Mouse (Mus musculus): ENCODE measurements around the gene Tmem270. TPM values are rescaled to one million over a fixed set of nuclear protein-coding genes. Genes with fewer than 3 reads are reported as not detected.
A peak's percentile ranks its signal among the peaks of the same experiment; 100 is the strongest.

Tmem270 gene
- polyA plus RNA-seq, 1 experiment from 2014 or later: not detected

GRCm38 (mm10) chr5:134918071-134918832, 11.7 kb upstream of the Tmem270 start:
- WGBS: 52% methylated on average over 16 of the region's 16 CpGs
- Histone ChIP-seq H3K9me3 (ENCODE audit: control insufficient read depth, low read length) (no peaks in the 10 kb centered on the region), H3K4me2 (ENCODE audit: low read length) (no peak overlapping the region), H3K9ac (replicated peaks; ENCODE audit: low read length) (no peak overlapping the region), H3K27ac (replicated peaks; ENCODE audit: low read depth, low read length) (no peak overlapping the region), H3K4me3 (replicated peaks; ENCODE audit: low read depth, low read length) (no peak overlapping the region), H3K36me3 (ENCODE audit: control insufficient read depth, insufficient read depth, low read length) (no peaks in the 10 kb centered on the region), H3K4me1 (ENCODE audit: control insufficient read depth, insufficient read depth, low read length) (no peaks in the 10 kb centered on the region), H3K27me3 (ENCODE audit: control insufficient read depth, insufficient read depth, low read length) (no peaks in the 10 kb centered on the region)
- ATAC-seq (ENCODE audit: low FRiP score, low TSS enrichment) (no peak), DNase-seq (peak; percentile 39)

GRCm38 (mm10) chr5:134915311-134915710, 8.8 kb upstream of the Tmem270 start, which contains the start of gene Cldn13:
Gene Cldn13, minus strand, starts transcription at chr5:134915526.
- DNase-seq (no peak), ATAC-seq (ENCODE audit: low FRiP score, low TSS enrichment) (no peak)
- no peaks in the 10 kb centered on the region for H3K4me1 ChIP-seq (ENCODE audit: control insufficient read depth, insufficient read depth, low read length)
- no peak within 1 kb of the TSS for H3K4me2 ChIP-seq (ENCODE audit: low read length)
- no peak within 1 kb of the TSS for H3K9ac ChIP-seq (replicated peaks; ENCODE audit: low read length)
- 86% methylated on average over 8 of the region's 8 CpGs for WGBS
- H3K27ac ChIP-seq (replicated peaks; ENCODE audit: low read depth, low read length): no peak within 1 kb of the TSS
- no peaks in the 10 kb centered on the region for H3K27me3 ChIP-seq (ENCODE audit: control insufficient read depth, insufficient read depth, low read length)
- no peak within 1 kb of the TSS for H3K4me3 ChIP-seq (replicated peaks; ENCODE audit: low read depth, low read length)
- H3K36me3 ChIP-seq (ENCODE audit: control insufficient read depth, insufficient read depth, low read length): no peaks in the 10 kb centered on the region
- no peaks in the 10 kb centered on the region for H3K9me3 ChIP-seq (ENCODE audit: control insufficient read depth, low read length)

- no peaks in the 10 kb centered on the region for H3K36me3 ChIP-seq (ENCODE audit: control insufficient read depth, insufficient read depth, low read length)
- no peak overlapping the region for H3K9ac ChIP-seq (replicated peaks; ENCODE audit: low read length)
- H3K4me1 ChIP-seq (ENCODE audit: control insufficient read depth, insufficient read depth, low read length): no peaks in the 10 kb centered on the region
- DNase-seq: no peak
- no peak overlapping the region for H3K4me3 ChIP-seq (replicated peaks; ENCODE audit: low read depth, low read length)
- no peaks in the 10 kb centered on the region for H3K27me3 ChIP-seq (ENCODE audit: control insufficient read depth, insufficient read depth, low read length)
- no peaks in the 10 kb centered on the region for H3K9me3 ChIP-seq (ENCODE audit: control insufficient read depth, low read length)
- ATAC-seq (ENCODE audit: low FRiP score, low TSS enrichment): no peak
- H3K4me2 ChIP-seq (ENCODE audit: low read length): no peak overlapping the region
- H3K27ac ChIP-seq (replicated peaks; ENCODE audit: low read depth, low read length): no peak overlapping the region
- WGBS: 89% methylated on average over 8 of the region's 8 CpGs
Measured at GRCm38 (mm10) chr5:134914510-134914909, 8.0 kb upstream of the Tmem270 start.

GRCm38 (mm10) chr5:134913753-134914152, 7.2 kb upstream of the Tmem270 start:
- no peak overlapping the region for H3K27ac ChIP-seq (replicated peaks; ENCODE audit: low read depth, low read length)
- H3K4me1 ChIP-seq (ENCODE audit: control insufficient read depth, insufficient read depth, low read length): no peaks in the 10 kb centered on the region
- H3K4me2 ChIP-seq (ENCODE audit: low read length): no peak overlapping the region
- no peak overlapping the region for H3K4me3 ChIP-seq (replicated peaks; ENCODE audit: low read depth, low read length)
- no peaks in the 10 kb centered on the region for H3K36me3 ChIP-seq (ENCODE audit: control insufficient read depth, insufficient read depth, low read length)
- no peaks in the 10 kb centered on the region for H3K27me3 ChIP-seq (ENCODE audit: control insufficient read depth, insufficient read depth, low read length)
- no peak overlapping the region for H3K9ac ChIP-seq (replicated peaks; ENCODE audit: low read length)
- DNase-seq (no peak), ATAC-seq (ENCODE audit: low FRiP score, low TSS enrichment) (no peak)
- H3K9me3 ChIP-seq (ENCODE audit: control insufficient read depth, low read length): no peaks in the 10 kb centered on the region
- 87% methylated on average over 4 of the region's 4 CpGs for WGBS

GRCm38 (mm10) chr5:134913352-134913751, 6.8 kb upstream of the Tmem270 start:
- ATAC-seq (ENCODE audit: low FRiP score, low TSS enrichment) (no peak), DNase-seq (no peak)
- Histone ChIP-seq H3K9me3 (ENCODE audit: control insufficient read depth, low read length) (no peaks in the 10 kb centered on the region), H3K4me1 (ENCODE audit: control insufficient read depth, insufficient read depth, low read length) (no peaks in the 10 kb centered on the region), H3K4me3 (replicated peaks; ENCODE audit: low read depth, low read length) (no peak overlapping the region), H3K27me3 (ENCODE audit: control insufficient read depth, insufficient read depth, low read length) (no peaks in the 10 kb centered on the region), H3K27ac (replicated peaks; ENCODE audit: low read depth, low read length) (no peak overlapping the region), H3K36me3 (ENCODE audit: control insufficient read depth, insufficient read depth, low read length) (no peaks in the 10 kb centered on the region), H3K4me2 (ENCODE audit: low read length) (no peak overlapping the region), H3K9ac (replicated peaks; ENCODE audit: low read length) (no peak overlapping the region)
- WGBS: 69% methylated on average over 3 of the region's 3 CpGs

- WGBS: 89% methylated on average over 2 of the region's 2 CpGs
- H3K4me3 ChIP-seq (replicated peaks; ENCODE audit: low read depth, low read length): no peak overlapping the region
- no peak overlapping the region for H3K4me2 ChIP-seq (ENCODE audit: low read length)
- no peak overlapping the region for H3K27ac ChIP-seq (replicated peaks; ENCODE audit: low read depth, low read length)
- H3K36me3 ChIP-seq (ENCODE audit: control insufficient read depth, insufficient read depth, low read length): no peaks in the 10 kb centered on the region
- no peaks in the 10 kb centered on the region for H3K27me3 ChIP-seq (ENCODE audit: control insufficient read depth, insufficient read depth, low read length)
- DNase-seq (no peak), ATAC-seq (ENCODE audit: low FRiP score, low TSS enrichment) (no peak)
- H3K4me1 ChIP-seq (ENCODE audit: control insufficient read depth, insufficient read depth, low read length): no peaks in the 10 kb centered on the region
- H3K9me3 ChIP-seq (ENCODE audit: control insufficient read depth, low read length): no peaks in the 10 kb centered on the region
- H3K9ac ChIP-seq (replicated peaks; ENCODE audit: low read length): no peak overlapping the region
Measured at GRCm38 (mm10) chr5:134911901-134912300, 5.4 kb upstream of the Tmem270 start.

- Histone ChIP-seq H3K9ac (replicated peaks; ENCODE audit: low read length) (no peak overlapping the region), H3K36me3 (ENCODE audit: control insufficient read depth, insufficient read depth, low read length) (no peaks in the 10 kb centered on the region), H3K27me3 (ENCODE audit: control insufficient read depth, insufficient read depth, low read length) (no peaks in the 10 kb centered on the region), H3K4me1 (ENCODE audit: control insufficient read depth, insufficient read depth, low read length) (no peaks in the 10 kb centered on the region), H3K4me3 (replicated peaks; ENCODE audit: low read depth, low read length) (no peak overlapping the region), H3K9me3 (ENCODE audit: control insufficient read depth, low read length) (no peaks in the 10 kb centered on the region), H3K4me2 (ENCODE audit: low read length) (no peak overlapping the region), H3K27ac (replicated peaks; ENCODE audit: low read depth, low read length) (no peak overlapping the region)
- 1% methylated on average over 13 of the region's 13 CpGs for WGBS
- DNase-seq: peak; percentile 89
- ATAC-seq (ENCODE audit: low FRiP score, low TSS enrichment): no peak
Measured at GRCm38 (mm10) chr5:134907135-134907534, 602 bp upstream of the Tmem270 start.

GRCm38 (mm10) chr5:134901644-134902027, 4.9 kb downstream of the Tmem270 start:
- no peaks in the 10 kb centered on the region for H3K9me3 ChIP-seq (ENCODE audit: control insufficient read depth, low read length)
- no peak for ATAC-seq (ENCODE audit: low FRiP score, low TSS enrichment)
- H3K9ac ChIP-seq (replicated peaks; ENCODE audit: low read length): no peak overlapping the region
- H3K4me3 ChIP-seq (replicated peaks; ENCODE audit: low read depth, low read length): no peak overlapping the region
- no peaks in the 10 kb centered on the region for H3K27me3 ChIP-seq (ENCODE audit: control insufficient read depth, insufficient read depth, low read length)
- H3K27ac ChIP-seq (replicated peaks; ENCODE audit: low read depth, low read length): no peak overlapping the region
- DNase-seq: no peak
- H3K4me2 ChIP-seq (ENCODE audit: low read length): no peak overlapping the region
- H3K4me1 ChIP-seq (ENCODE audit: control insufficient read depth, insufficient read depth, low read length): peaks cover 4% of the 10 kb centered on the region; the same call in 1 of the 2 replicates
- 69% methylated on average over 8 of the region's 8 CpGs for WGBS
- no peaks in the 10 kb centered on the region for H3K36me3 ChIP-seq (ENCODE audit: control insufficient read depth, insufficient read depth, low read length)

GRCm38 (mm10) chr5:134901012-134901643, 5.4 kb downstream of the Tmem270 start:
- H3K4me1 ChIP-seq (ENCODE audit: control insufficient read depth, insufficient read depth, low read length): peaks cover 4% of the 10 kb centered on the region; the same call in 1 of the 2 replicates
- no peak for ATAC-seq (ENCODE audit: low FRiP score, low TSS enrichment)

More at GRCm38 (mm10) chr5:134901012-134901643, 5.4 kb downstream of the Tmem270 start:
- H3K36me3 ChIP-seq (ENCODE audit: control insufficient read depth, insufficient read depth, low read length): no peaks in the 10 kb centered on the region
- peak; percentile 72 for DNase-seq
- no peak overlapping the region for H3K27ac ChIP-seq (replicated peaks; ENCODE audit: low read depth, low read length)
- H3K4me3 ChIP-seq (replicated peaks; ENCODE audit: low read depth, low read length): no peak overlapping the region
- no peaks in the 10 kb centered on the region for H3K9me3 ChIP-seq (ENCODE audit: control insufficient read depth, low read length)
- 44% methylated on average over 12 of the region's 12 CpGs for WGBS
- H3K9ac ChIP-seq (replicated peaks; ENCODE audit: low read length): no peak overlapping the region
- H3K4me2 ChIP-seq (ENCODE audit: low read length): no peak overlapping the region
- H3K27me3 ChIP-seq (ENCODE audit: control insufficient read depth, insufficient read depth, low read length): no peaks in the 10 kb centered on the region

All from midbrain, embryonic 14.5 days (tissue).